Mouse (Mus musculus) retina, adult 2 months (tissue): ENCODE measurements at regions not wholly inside any gene's neighbourhood (a gene's known extent, or its start where the extent isn't known, plus 50 kb on each side); places are given as distances from the start of the nearest gene placed in this dataset.

Experiments
- DNase-seq: peaks from one replicate; pipeline ENCODE4 v3.0.0-alpha.2; 2012; ENCODE audit warnings: low read depth, low spot score

GRCm38 (mm10) chr1:95762244-95762643 lies 94.9 kb upstream of the St8sia4 start:
- DNase-seq: peak; percentile 36

GRCm38 (mm10) chr1:95754071-95754915 lies 86.9 kb upstream of the St8sia4 start:
- DNase-seq: no peak

GRCm38 (mm10) chr1:95753517-95753916 lies 86.1 kb upstream of the St8sia4 start:
- no peak for DNase-seq

DNA sequence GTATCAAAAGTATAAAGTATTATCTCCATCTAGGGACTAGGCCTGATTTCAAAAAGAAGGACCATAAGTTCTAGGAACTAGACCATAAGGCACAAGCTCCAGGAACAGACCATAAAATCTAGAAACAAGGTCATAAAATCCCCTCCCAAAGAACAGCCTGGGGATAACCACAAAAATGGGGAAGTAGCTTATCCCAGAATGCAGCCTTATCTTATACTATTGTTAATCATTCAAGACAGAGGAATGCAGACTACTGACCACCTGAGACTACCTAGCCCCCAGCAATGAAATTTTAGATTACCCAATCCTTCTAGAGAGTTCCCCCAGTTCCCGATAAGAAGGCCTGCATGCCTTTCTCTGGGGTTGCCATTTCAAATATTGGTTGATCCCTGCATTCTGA lies 81.6 kb upstream of the St8sia4 start:
- DNase-seq: no peak

- DNase-seq: no peak
Observed at GRCm38 (mm10) chr1:95747287-95747686, 79.9 kb upstream of the St8sia4 start.

DNA sequence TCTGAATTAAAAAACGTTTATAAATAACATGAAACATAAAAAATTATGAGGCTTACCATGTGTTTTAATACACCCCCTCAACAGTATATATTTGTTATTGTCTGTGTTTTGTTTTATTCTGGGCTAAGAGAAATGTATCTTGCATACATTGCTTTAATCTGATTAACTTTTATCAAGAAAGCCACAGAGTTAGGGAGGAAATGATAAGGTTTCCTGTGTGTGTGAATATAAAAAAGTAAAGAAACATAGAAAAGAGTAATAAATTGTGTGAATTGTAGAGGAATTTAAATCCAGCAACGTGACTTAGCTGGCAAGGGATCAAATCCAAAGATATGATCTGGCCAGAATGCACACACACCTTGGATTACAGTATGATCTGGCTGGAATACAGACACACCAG lies 77.1 kb upstream of the St8sia4 start:
- DNase-seq: no peak

DNA sequence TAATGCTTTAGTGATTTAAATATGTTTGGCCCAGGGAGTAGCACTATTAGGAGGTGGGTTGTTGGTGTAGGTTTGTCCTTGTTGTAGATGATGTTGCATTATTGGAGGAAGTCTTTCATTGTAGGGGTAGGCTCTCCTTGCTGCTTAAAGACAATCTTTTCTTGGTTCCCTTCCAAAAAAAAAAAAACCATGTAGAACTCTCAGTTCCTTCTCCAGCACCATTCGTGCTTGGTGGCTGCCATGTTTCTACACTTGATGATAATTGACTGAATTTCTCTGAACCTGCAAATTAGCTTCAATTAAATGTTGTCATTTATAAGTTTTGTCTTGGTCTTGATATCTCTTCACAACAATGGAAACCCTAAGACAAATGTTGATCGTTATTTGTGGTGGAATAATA lies 76.0 kb upstream of the St8sia4 start:
- no peak for DNase-seq

GRCm38 (mm10) chr1:95719449-95719848 lies 52.1 kb upstream of the St8sia4 start:
- DNase-seq: no peak

DNA sequence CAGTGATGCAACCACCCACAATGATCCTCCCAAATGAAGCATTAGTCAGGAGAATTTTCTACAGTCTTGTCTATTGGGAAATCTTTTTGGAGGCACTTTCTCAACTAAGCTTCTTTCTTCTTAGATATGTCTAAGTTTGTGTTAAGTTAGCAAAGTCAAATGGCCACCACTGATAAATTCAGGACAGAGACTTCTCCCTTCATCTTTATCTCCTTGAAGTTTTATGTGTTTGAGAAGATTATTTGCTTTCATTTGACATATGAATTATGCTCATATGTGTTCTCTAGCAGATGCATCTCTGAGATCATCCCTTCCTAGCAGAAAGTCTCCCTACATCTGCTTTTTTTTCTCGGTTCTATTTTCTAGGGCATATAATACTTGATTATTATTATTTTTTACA lies 51.4 kb upstream of the St8sia4 start:
- no peak for DNase-seq
